Mouse (Mus musculus) forebrain, postnatal 0 days (tissue): ENCODE results near the gene Apobec2. TPM values are rescaled to one million over a fixed set of nuclear protein-coding genes. Genes with fewer than 3 reads are reported as not detected.
A peak's percentile ranks its signal among the peaks of the same experiment; 100 is the strongest.

Experiments
- ATAC-seq: fragments of 200-750 bp; cut with Nextera tagmentation; 2 replicates; pipeline ENCODE4 v1.8.0; 2017; ENCODE audit warnings: mild to moderate bottlenecking, moderate library complexity
- DNase-seq: peaks from one replicate; pipeline ENCODE4 v3.0.0-alpha.2; 2015
- H3K27ac ChIP-seq: fragments of 300-500 bp; sonication (generic); 2 replicates; pipeline ENCODE4 v1.5.1; 2014; ENCODE audit warnings: low read depth, mild to moderate bottlenecking, antibody characterized with exemption, low read length, moderate library complexity, mixed read lengths
- H3K27me3 ChIP-seq: fragments of 300-500 bp; sonication (generic); 2 replicates; pipeline ENCODE4 v1.6.1; 2014; ENCODE audit warnings: mild to moderate bottlenecking, low read length, mixed read lengths; ENCODE audit not compliant: insufficient read depth
- H3K36me3 ChIP-seq: fragments of 300-500 bp; sonication (generic); 2 replicates; pipeline ENCODE4 v1.6.1; 2014; ENCODE audit warnings: mild to moderate bottlenecking, moderate library complexity; ENCODE audit not compliant: insufficient read depth
- H3K4me1 ChIP-seq: fragments of 300-500 bp; sonication (generic); 2 replicates; pipeline ENCODE4 v1.6.1; 2014; ENCODE audit warnings: antibody characterized with exemption; ENCODE audit not compliant: insufficient read depth
- H3K4me2 ChIP-seq: fragments of 300-500 bp; sonication (generic); 2 replicates; pipeline ENCODE4 v1.6.1; 2014; ENCODE audit warnings: low read depth, mild to moderate bottlenecking, moderate library complexity
- H3K4me3 ChIP-seq: fragments of 300-500 bp; sonication (generic); 2 replicates; pipeline ENCODE4 v1.5.1; 2014; ENCODE audit warnings: low read depth, low read length, mixed read lengths
- H3K9ac ChIP-seq: fragments of 300-500 bp; sonication (generic); 2 replicates; pipeline ENCODE4 v1.6.1; 2014; ENCODE audit warnings: mild to moderate bottlenecking
- H3K9me3 ChIP-seq: fragments of 300-500 bp; sonication (generic); 2 replicates; pipeline ENCODE4 v1.6.1; 2016; ENCODE audit warnings: low read length
- CTCF ChIP-seq: sonication (generic); IDR thresholded peaks from 2 replicates; pipeline ENCODE4 v1.5.1; 2016; ENCODE audit warnings: antibody characterized with exemption, control low read depth, low read depth
- WGBS: fragments of 180-500 bp; shearing (Covaris S2); extraction: QIAGEN DNeasy Blood & Tissue Kit; methylation state at CpG from one replicate; pipeline ENCODE4 v1.1.7; 2014; 5-methylcytosine and 5-hydroxymethylcytosine counted together
- polyA plus RNA-seq: library from polyadenylated mRNA; unstranded; fragments of >200 nt; fragmentation: Nextera tagmentation; extraction: Ambion mirVana; gene quantifications from 2 replicates; pipeline ENCODE4 v1.2.1, GENCODE M21; 2015
- total RNA-seq: library from RNA; depleted of rRNA; stranded (reverse); fragments of >200 nt; gene quantifications from 2 replicates; pipeline ENCODE4 v1.2.3, GENCODE M21; 2014

Apobec2 gene
- total and polyA plus RNA-seq, 2 experiments from 2014 or later: 0.43 to 0.50 TPM

DNA sequence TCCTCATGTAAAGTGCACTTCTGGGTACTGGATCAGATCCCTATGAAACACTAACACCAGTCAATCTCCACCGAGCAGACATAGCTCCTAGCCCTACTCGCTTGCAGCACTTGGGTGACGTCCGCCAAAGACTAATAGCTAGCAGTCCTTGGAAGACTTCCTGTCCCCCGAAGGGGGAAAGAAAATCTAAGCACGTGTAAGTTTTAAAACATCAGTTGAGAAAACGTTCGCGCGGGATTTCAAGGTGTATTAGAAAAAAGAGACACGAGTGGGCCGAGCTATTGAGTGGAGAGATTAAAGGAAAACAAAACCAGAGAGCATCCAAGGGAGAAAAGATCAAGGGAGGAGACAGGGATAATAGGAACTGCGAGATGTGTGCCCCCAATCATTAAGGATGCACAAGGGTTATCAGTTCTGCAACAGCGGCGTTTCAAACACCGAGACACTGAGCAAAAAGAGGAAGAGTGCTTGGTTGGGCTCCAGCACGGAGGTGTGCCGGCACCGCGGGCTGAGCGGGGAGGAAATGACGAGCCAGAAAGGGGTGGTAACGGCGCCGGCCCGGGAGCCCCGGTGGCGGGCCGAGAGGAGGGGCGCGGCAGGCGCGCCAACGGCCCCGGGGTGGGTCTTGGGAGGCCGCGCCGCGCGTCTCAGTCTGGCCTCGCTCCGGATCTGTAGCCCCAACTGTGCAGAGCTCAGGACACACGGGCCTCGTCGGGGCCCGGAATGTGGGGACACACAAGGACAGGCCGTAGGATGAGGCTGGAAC lies 24.0 kb downstream of the Apobec2 start:
- Histone ChIP-seq H3K27ac (peak overlapping the region; percentile 99), H3K27me3 (no peaks in the 10 kb centered on the region), H3K9me3 (no peaks in the 10 kb centered on the region), H3K4me3 (peak overlapping the region; percentile 77), H3K4me1 (0 out of 2 replicates have a peak, but pooled peaks cover 16% of the 10 kb centered on the region), H3K4me2 (peak overlapping the region; percentile 81), H3K9ac (peak overlapping the region; percentile 98), H3K36me3 (no peaks in the 10 kb centered on the region)
- WGBS: 2% methylated on average over 46 of the region's 47 CpGs
- DNase-seq (peak; percentile 79), ATAC-seq (peak; percentile 4)
- TF ChIP-seq CTCF: no peak

DNA sequence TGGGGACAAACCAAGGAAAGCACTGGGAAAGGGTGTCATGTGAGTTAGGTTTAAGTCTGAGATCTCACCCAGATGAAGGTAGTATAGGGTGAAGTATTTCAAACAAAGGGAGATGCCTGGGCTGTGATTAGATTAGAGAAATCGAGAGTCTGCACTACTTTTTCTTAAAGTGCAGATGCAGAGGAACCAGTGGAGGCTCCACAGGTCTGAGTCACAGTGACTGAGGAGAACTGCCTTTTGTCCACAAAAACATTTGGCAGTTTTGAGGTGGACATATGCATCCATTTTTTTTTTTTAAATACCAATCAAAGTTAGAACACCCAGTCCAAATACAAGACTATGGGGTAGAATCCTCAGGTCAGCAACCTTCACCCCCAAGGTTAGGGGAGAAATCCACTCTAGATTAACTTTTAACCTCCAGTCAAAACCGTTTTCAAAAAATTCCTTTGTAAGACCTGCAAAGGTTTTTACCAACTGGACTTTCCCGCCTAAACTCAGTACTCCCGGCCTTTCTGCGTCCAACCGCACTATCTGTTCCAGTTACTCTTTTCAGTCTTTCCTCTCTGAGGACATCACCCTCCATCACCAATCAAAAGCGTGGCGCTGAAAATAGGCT lies 24.7 kb downstream of the Apobec2 start:
- DNase-seq: peak; percentile 6
- Histone ChIP-seq H3K4me2 (peak overlapping the region; percentile 81), H3K27me3 (no peaks in the 10 kb centered on the region), H3K4me1 (0 out of 2 replicates have a peak, but pooled peaks cover 16% of the 10 kb centered on the region), H3K9ac (peak overlapping the region; percentile 98), H3K4me3 (peak overlapping the region; percentile 77), H3K36me3 (no peaks in the 10 kb centered on the region), H3K27ac (peak overlapping the region; percentile 99), H3K9me3 (no peaks in the 10 kb centered on the region)
- no peak for ATAC-seq
- TF ChIP-seq CTCF: no peak
- 5% methylated on average over 8 of the region's 8 CpGs for WGBS

DNA sequence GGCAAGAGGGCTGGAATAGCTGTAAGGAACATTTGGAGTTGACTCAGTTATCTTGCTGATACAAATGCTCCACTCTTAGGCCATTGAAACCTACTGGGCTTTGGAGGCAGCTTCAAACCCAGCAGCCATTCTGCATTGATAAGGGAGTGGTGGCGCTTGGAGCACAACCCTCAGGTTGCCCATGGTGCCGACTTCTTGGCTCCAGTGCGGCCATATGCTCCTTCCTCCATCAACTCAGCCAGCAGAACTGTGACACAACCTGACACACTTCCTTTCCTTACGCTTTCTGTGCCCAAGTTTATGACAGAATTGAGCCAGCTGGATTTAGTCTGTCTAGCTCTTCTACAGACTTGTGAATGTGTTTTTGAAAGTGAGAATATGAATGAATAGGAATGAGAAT lies 25.6 kb downstream of the Apobec2 start:
- WGBS: 64% methylated on average over 4 of the region's 4 CpGs

DNA sequence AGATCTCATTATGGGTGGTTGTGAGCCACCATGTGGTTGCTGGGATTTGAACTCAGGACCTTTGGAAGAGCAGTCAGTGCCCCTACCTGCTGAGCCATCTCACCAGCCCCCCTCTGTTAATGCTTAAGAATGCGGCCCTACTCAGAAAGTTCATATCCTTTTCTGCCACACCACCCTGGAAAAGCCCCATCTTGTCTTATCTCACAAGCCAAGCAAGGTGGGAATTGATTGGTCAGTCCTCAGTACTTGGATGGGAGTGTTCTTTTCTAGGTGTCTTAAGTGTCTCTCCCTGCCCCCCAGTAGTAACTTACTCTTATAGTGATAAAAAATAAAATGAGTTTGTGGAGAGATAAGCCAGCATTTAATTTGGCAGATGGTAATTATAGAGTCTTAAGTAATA lies 28.0 kb downstream of the Apobec2 start:
- DNase-seq (no peak), ATAC-seq (no peak)
- Histone ChIP-seq H3K4me2 (no peak overlapping the region), H3K27me3 (no peaks in the 10 kb centered on the region), H3K36me3 (peaks cover 7% of the 10 kb centered on the region), H3K9ac (no peak overlapping the region), H3K4me3 (no peak overlapping the region), H3K4me1 (0 out of 2 replicates have a peak, but pooled peaks cover 10% of the 10 kb centered on the region), H3K9me3 (no peaks in the 10 kb centered on the region), H3K27ac (no peak overlapping the region)
- WGBS: 93% methylated on average over 1 of the region's 1 CpGs
- no peak for TF ChIP-seq CTCF

More for the DNA sequence above, 25.6 kb downstream of the Apobec2 start:
- Histone ChIP-seq H3K4me3 (no peak overlapping the region), H3K36me3 (no peaks in the 10 kb centered on the region), H3K27me3 (no peaks in the 10 kb centered on the region), H3K4me1 (0 out of 2 replicates have a peak, but pooled peaks cover 16% of the 10 kb centered on the region), H3K27ac (peak overlapping the region; percentile 99; the same call in 1 of the 2 replicates), H3K4me2 (peak overlapping the region; percentile 8; the same call in 1 of the 2 replicates), H3K9ac (no peak overlapping the region), H3K9me3 (no peaks in the 10 kb centered on the region)
- DNase-seq (peak; percentile 57), ATAC-seq (no peak)
- TF ChIP-seq CTCF: no peak

DNA sequence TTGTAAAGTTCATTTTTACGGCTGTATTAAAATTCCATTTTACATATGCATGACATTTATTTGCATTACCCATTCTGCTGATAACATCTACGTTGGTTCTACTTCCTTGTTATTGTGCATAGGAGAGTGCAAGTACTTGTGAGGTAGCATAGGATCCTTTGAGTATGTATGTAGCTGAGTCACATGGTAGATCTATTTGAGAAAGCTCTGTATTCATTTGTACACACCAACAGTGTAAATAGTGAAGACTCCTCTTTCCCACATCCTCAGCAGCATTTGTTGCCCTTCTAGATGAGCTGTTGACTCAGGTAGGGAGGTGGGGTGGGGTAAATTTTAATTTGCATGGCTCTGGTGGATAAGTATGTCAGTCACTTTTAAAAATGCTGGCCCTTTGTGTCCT lies 28.9 kb downstream of the Apobec2 start:
- TF ChIP-seq CTCF: no peak
- H3K27ac ChIP-seq: no peak overlapping the region
- no peak overlapping the region for H3K4me2 ChIP-seq
- H3K4me3 ChIP-seq: no peak overlapping the region
- 89% methylated on average over 2 of the region's 2 CpGs for WGBS
- H3K9me3 ChIP-seq: no peaks in the 10 kb centered on the region
- 0 out of 2 replicates have a peak, but pooled peaks cover 10% of the 10 kb centered on the region for H3K4me1 ChIP-seq
- peaks cover 14% of the 10 kb centered on the region for H3K36me3 ChIP-seq
- DNase-seq (no peak), ATAC-seq (no peak)
- no peak overlapping the region for H3K9ac ChIP-seq
- no peaks in the 10 kb centered on the region for H3K27me3 ChIP-seq

DNA sequence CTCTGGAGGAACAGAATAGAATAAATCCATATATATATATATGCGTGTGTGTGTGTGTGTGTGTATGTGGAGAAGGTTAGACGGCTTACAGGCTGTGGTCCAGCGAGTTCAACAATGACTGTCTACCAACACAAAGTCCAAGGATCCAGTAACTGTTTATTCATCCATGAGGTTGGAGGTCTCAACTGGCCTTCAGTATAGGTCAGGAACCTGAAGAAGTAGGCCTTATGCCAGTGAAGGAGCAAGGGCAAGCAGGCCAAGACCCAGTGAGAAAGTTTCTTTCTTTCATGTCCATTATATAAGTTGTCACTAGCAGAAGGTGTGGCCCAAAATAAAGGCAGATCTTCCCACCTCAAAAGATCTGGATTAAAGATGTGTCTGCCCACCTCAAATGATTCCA lies 30.0 kb downstream of the Apobec2 start:
- Histone ChIP-seq H3K4me3 (no peak overlapping the region), H3K27ac (no peak overlapping the region), H3K27me3 (no peaks in the 10 kb centered on the region), H3K4me1 (0 out of 2 replicates have a peak, but pooled peaks cover 5% of the 10 kb centered on the region), H3K9ac (no peak overlapping the region), H3K4me2 (no peak overlapping the region), H3K9me3 (no peaks in the 10 kb centered on the region), H3K36me3 (peaks cover 23% of the 10 kb centered on the region)
- 92% methylated on average over 3 of the region's 3 CpGs for WGBS
- ATAC-seq (no peak), DNase-seq (no peak)
- TF ChIP-seq CTCF: no peak

DNA sequence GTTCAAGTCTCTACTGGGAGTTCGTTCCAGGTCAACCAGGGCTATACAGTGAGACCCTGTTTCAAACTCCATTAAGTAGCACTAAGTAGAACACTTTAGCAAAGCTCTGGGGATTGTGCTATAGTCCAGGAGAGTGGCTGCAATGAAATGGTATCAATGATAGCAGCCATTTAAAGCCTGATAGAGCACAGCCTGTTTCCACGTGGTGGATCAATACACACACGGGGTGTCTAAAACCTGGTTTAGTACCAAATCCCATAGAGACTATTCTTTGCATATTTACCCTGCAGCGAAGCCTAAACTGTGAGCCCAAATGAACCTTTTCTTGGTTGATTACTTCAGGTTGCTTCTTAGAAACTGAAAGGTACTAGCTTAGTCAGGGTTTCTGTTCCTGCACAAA lies 31.0 kb downstream of the Apobec2 start:
- WGBS: 85% methylated on average over 4 of the region's 4 CpGs
- no peak overlapping the region for H3K4me3 ChIP-seq
- peaks cover 26% of the 10 kb centered on the region for H3K36me3 ChIP-seq
- ATAC-seq (no peak), DNase-seq (no peak)
- H3K9me3 ChIP-seq: no peaks in the 10 kb centered on the region
- no peak overlapping the region for H3K27ac ChIP-seq
- no peak for TF ChIP-seq CTCF
- H3K4me2 ChIP-seq: no peak overlapping the region
- no peak overlapping the region for H3K9ac ChIP-seq
- H3K4me1 ChIP-seq: no peaks in the 10 kb centered on the region
- H3K27me3 ChIP-seq: no peaks in the 10 kb centered on the region
